Mouse (Mus musculus): Measurements from ENCODE around the gene Map2k7.

Gene Map2k7

DNA sequence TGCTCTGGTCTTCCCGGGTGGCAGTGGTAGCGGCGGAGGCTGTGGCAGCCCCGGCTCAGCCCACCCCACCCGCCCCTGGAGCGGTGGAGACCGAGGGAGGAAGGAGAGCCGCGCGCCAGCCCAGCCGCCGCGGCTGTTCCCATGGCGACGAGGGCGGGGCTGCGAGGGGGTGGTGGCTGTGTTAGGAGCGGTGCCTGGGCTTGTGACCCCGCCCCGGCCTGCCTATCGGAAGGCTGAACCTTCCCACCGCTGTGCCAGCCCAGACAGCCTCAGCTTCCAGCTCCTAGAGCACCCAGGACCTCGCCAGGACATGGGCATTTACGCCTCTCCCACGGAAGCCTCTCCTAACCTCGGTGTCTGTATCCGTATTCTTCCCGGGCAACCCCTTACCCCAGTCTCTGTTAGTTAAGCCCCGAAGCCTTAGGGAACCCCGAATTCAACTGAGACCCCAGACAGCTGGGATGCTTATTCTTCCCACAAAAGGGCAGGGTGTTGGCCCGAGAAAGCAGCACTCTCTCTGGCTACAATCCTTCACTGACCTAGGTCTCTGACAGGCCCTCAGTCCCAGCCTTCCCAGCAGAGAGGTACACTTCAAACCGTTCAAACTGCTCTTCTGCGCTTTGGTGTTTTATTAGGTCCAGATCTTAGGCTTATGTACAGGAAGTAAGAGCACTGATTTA lies 20.7 kb downstream of the Map2k7 start, which contains the start of gene Ctxn1:
Gene Ctxn1, minus strand, starts transcription at position 150 of the 680 bp plus-strand sequence.
- DNase-seq = peak; percentile 94 to 95

- DNase-seq = no peak
Measured at GRCm38 (mm10) chr8:4259805-4260170, 21.2 kb downstream of the Map2k7 start.

- no peak for DNase-seq
Measured at GRCm38 (mm10) chr8:4263105-4263791, 24.7 kb downstream of the Map2k7 start.

DNA sequence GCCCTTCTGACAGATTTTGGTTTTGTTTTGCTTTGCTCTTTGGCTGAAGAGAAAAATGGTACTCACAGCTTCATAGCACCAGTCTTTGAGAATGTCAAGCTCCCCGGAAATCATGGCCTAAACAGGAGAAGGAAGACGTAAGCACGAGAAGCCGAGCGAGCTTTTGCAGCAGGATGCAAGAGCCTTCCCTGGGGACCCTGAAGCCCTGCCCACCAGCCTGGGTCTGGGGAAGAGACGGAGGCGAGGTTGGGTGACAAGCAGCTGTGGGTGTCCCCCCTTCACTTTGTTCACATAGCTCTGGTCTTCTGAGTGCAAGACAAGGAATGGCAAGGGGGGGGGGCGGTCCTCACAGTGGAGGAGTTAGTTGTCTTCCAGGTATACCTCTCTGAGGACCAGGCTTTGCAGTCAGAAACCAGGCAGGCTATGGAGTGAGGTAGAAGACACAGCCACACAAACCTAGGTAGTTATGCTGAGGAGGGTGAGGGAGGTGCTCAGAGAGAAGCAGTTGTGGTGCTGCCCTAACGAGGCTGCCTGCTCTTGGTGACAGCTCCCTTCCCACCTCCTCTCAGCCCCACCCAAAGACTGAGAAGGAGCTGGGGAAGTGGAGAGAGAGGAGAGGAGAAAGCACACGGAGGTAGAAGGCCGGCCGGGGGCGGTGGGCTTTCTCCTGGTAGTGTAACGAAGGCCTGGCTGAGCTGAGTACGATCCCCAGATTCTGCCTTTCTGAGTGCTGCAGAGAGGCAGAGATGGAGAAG lies 26.8 kb downstream of the Map2k7 start:
- no peak for DNase-seq

- DNase-seq = peak; percentile 43
Measured at GRCm38 (mm10) chr8:4267627-4268026, 29.1 kb downstream of the Map2k7 start.

- no peak for DNase-seq
Measured at GRCm38 (mm10) chr8:4269609-4270008, 31.1 kb downstream of the Map2k7 start.

DNA sequence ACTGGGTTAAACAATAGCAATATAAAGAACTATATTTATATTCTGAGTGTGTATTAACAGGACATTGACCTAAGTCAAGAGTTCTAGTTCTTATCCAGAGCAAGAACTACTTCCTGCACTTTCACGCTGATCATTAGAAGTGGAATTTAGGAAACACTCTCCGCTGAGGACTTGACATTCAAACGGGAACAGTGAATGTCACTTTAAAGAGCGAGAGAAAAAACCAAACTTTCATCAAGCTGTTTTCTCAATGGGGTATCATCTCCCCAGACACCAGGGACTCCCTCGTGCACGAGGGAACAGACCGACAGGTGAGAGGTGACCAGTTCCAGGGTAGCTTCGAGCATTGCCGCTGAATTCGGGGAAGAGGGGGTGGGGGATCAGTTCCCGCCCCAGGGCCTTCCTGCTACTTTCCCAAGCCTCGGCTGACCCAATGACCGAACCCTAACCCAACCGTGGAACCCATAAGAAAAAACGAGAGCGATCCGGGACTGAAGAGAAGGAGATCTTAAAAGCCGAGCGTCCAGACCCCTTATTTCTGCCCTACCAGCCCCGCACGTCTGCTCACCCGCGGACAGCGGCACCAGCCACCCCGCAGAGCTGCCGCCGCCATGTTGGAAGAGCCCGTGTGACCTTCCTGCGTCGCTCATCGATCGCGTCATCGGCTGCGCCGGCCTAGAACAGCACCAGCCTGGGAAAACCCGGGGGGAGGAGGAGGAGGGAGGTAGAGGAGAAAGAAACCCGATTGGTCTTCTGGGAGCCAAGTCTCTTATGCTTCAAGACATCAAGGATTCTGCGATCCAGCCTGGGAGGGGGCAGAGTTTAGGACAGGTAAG lies 37.0 kb downstream of the Map2k7 start, which contains the start of gene Timm44:
Gene Timm44, minus strand, starts transcription at position 639 of the 836 bp plus-strand sequence.
- DNase-seq = peak; percentile 93

DNA sequence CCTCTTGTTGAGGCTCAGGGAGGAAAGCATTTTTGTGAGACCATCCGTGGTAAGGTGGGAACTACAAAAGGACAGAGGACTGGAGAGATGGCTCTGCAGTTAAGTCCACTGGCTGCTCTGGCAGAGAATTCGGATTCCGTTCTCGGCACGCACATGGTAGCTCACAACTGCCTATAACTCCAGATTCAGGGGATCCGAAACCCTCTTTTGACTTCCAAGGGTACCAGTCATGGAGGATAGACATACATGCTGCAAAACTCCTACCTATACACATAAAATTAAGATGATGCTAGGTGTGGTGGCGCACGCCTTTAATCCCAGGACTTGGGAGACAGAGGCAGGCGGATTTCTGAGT lies 37.5 kb downstream of the Map2k7 start:
- no peak for DNase-seq

DNA sequence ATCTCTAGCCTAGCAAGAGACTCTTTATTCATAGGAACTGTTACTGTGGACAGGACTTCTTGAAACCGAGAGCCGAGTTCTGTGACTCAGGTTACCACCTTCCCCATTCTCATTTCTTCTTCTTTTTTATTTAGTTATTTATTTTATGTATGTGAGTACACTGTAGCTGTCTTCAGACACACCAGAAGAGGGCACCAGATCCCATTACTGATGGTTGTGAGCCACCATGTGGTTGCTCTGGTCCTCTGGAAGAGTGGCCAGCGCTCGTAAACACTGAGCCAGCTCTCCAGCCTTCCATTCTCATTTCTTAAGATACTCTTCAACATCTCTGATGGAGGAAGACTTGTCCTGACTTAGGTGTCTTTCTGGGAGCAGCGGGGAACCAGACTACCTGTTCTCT lies 54.2 kb downstream of the Map2k7 start:
- DNase-seq = no peak

Data from B cell, adult 2 months (primary cell).